Mouse (Mus musculus): ENCODE data around the gene Gm20683. TPM values are rescaled to one million over a fixed set of nuclear protein-coding genes. Genes with fewer than 3 reads are reported as not detected.
A peak's percentile ranks its signal among the peaks of the same experiment; 100 is the strongest.

Gm20683 gene
- polyA plus RNA-seq, 1 experiment from 2014 or later: 0.36 TPM

DNA sequence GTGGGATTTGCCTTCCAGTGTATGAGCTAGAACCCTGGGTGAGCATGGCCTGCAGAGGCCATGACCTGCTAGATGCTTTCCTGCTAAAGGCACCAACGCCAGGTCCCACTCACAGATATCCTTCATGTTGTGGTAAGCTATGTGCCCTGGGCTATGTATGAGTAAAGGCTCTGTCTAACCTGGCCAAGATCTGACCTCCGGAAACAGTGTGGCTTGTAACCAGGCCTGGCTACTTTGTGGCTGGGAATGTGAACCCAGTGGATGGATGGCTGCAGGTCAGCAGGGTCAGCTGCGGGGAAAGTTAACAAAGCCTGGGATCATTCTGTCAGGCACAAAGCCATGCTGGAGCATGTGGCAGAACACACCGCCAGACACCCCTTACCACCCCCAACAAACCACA lies 40.1 kb upstream of the Gm20683 start:
- no peaks in the 10 kb centered on the region for H3K27me3 ChIP-seq (ENCODE audit: control insufficient read depth, insufficient read depth, low read length)
- peaks cover 19% of the 10 kb centered on the region for H3K4me1 ChIP-seq (ENCODE audit: control insufficient read depth, insufficient read depth, low read length)
- H3K36me3 ChIP-seq (replicated peaks; ENCODE audit: control insufficient read depth, insufficient read depth, low read depth, low read length): no peaks in the 10 kb centered on the region; the same call in none of the 2 replicates
- H3K9me3 ChIP-seq (replicated peaks; ENCODE audit: control insufficient read depth, low read length): no peaks in the 10 kb centered on the region
- no peak for ATAC-seq (replicated peaks; ENCODE audit: insufficient number of reproducible peaks, low FRiP score, low TSS enrichment, low read depth)
- no peak overlapping the region for H3K4me2 ChIP-seq (ENCODE audit: low read depth, low read length)
- no peak overlapping the region; the same call in 1 of the 2 replicates for H3K27ac ChIP-seq (replicated peaks; ENCODE audit: low read depth, low read length)
- no peak for DNase-seq (ENCODE audit: low spot score)
- H3K4me3 ChIP-seq (ENCODE audit: low read depth, low read length): no peak overlapping the region
- 13% methylated on average over 4 of the region's 4 CpGs for WGBS
- no peak overlapping the region; the same call in 1 of the 2 replicates for H3K9ac ChIP-seq (replicated peaks; ENCODE audit: low read length)

DNA sequence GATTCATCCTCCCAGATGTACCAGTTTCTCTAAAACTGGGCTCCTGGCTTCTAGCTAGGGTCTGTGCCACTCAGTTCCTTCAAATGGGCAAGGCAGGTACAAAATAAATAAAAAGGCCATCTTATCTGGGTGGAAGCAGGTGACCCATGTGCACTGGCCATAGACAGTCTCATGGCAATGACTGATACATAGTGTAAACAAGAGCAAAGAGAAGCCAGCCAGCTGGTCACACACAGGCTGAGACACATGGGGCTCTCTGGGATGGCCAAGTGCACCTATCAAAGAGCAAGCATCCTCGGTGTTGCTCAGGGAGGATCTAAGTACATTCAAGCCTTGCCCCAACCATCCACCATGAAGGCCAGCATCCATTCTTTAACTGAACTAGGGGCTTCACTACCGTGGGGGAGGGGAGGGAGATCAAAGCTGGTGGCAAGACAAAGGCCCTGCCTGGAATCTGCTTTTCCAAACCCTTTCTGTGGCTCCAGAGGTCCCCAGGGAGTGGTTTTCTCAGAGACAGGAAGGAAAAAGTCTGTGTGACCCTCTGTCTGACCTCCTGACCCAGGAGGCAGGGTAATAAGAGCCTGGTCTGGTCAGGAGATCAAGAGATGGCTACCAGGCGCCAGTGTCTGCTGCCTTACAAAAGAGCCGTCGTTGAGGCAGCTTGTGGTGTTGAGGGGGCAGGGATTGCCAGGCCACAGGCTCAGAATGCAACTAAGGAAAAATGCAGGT lies 39.5 kb upstream of the Gm20683 start:
- no peak for ATAC-seq (replicated peaks; ENCODE audit: insufficient number of reproducible peaks, low FRiP score, low TSS enrichment, low read depth)
- Histone ChIP-seq H3K4me2 (ENCODE audit: low read depth, low read length) (no peak overlapping the region), H3K4me1 (ENCODE audit: control insufficient read depth, insufficient read depth, low read length) (peaks cover 19% of the 10 kb centered on the region), H3K27ac (replicated peaks; ENCODE audit: low read depth, low read length) (peak overlapping the region; percentile 56), H3K36me3 (replicated peaks; ENCODE audit: control insufficient read depth, insufficient read depth, low read depth, low read length) (no peaks in the 10 kb centered on the region; the same call in none of the 2 replicates), H3K9ac (replicated peaks; ENCODE audit: low read length) (0 out of 2 replicates have a peak overlapping the region, but pooled peaks have one; percentile 18), H3K9me3 (replicated peaks; ENCODE audit: control insufficient read depth, low read length) (no peaks in the 10 kb centered on the region), H3K4me3 (ENCODE audit: low read depth, low read length) (no peak overlapping the region), H3K27me3 (ENCODE audit: control insufficient read depth, insufficient read depth, low read length) (no peaks in the 10 kb centered on the region)
- DNase-seq (ENCODE audit: low spot score): peak; percentile 58
- WGBS: 3% methylated on average over 5 of the region's 5 CpGs

DNA sequence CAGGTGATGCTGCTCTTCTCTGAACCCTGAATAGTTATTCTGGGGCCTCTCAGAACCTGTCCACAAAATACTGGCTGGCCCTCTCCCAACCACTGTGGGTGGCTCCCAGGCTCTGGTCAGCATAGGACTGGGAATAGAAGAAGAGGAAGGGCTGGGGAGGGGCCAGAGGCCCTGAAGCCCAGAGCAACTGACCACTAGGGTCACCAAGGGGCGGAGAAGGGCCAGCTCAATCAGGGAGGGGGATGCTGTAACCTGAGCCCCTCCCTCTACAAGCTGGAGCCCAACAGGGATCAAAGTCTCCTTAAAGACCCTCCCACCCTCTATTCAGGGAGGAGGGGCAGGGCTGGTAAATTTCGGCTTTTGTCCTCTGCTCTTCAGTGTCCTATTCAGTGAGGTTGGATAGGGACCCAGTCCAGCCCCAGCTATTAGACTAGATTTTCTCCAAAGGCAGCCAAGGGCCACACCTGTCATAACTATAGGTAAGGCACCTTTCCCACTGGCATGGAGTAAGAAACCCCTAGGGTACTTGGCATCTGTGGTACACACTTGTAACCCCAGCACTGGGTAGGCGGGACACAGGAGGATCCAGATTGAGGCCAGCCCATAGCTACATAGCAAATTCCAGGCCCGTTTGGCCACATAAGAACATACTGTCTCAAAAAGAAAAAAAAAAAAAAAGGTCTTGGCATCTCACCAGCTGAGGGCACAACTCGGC lies 38.8 kb upstream of the Gm20683 start, which contains the start of gene Wfikkn1:
Gene Wfikkn1, minus strand, starts transcription at position 663 of the 715 bp plus-strand sequence.
- peaks cover 19% of the 10 kb centered on the region for H3K4me1 ChIP-seq (ENCODE audit: control insufficient read depth, insufficient read depth, low read length)
- no peaks in the 10 kb centered on the region for H3K27me3 ChIP-seq (ENCODE audit: control insufficient read depth, insufficient read depth, low read length)
- no peak for DNase-seq (ENCODE audit: low spot score)
- 14% methylated on average over 5 of the region's 5 CpGs for WGBS
- H3K4me3 ChIP-seq (ENCODE audit: low read depth, low read length): no peak within 1 kb of the TSS
- no peaks in the 10 kb centered on the region for H3K9me3 ChIP-seq (replicated peaks; ENCODE audit: control insufficient read depth, low read length)
- no peak within 1 kb of the TSS for H3K4me2 ChIP-seq (ENCODE audit: low read depth, low read length)
- ATAC-seq (replicated peaks; ENCODE audit: insufficient number of reproducible peaks, low FRiP score, low TSS enrichment, low read depth): no peak
- H3K9ac ChIP-seq (replicated peaks; ENCODE audit: low read length): peak within 1 kb of the TSS; percentile 18; the same call in 1 of the 2 replicates
- H3K36me3 ChIP-seq (replicated peaks; ENCODE audit: control insufficient read depth, insufficient read depth, low read depth, low read length): no peaks in the 10 kb centered on the region; the same call in none of the 2 replicates
- H3K27ac ChIP-seq (replicated peaks; ENCODE audit: low read depth, low read length): peak within 1 kb of the TSS; percentile 56

DNA sequence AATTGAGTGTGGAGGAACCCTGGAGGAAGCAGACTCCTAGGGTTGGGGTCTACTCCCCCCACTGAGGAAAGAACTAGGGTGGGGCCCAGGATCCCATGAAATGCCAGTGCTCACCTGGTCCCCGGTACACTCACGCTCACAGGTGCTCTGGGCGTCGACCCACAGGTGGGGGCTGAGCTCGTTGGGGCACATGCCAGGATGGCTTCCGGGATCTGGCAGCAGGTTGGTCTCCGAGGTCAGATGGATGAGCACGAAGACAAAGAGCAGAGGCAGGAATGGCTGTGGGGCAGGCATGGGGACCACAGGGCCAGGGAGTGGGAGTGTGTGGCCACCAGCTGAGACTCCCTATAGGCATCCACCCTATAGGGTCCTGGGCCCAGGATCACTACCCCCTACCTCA lies 38.2 kb upstream of the Gm20683 start:
- WGBS: 78% methylated on average over 8 of the region's 8 CpGs
- Histone ChIP-seq H3K4me2 (ENCODE audit: low read depth, low read length) (no peak overlapping the region), H3K27me3 (ENCODE audit: control insufficient read depth, insufficient read depth, low read length) (no peaks in the 10 kb centered on the region), H3K9me3 (replicated peaks; ENCODE audit: control insufficient read depth, low read length) (no peaks in the 10 kb centered on the region), H3K9ac (replicated peaks; ENCODE audit: low read length) (no peak overlapping the region), H3K4me1 (ENCODE audit: control insufficient read depth, insufficient read depth, low read length) (peaks cover 19% of the 10 kb centered on the region), H3K4me3 (ENCODE audit: low read depth, low read length) (no peak overlapping the region), H3K27ac (replicated peaks; ENCODE audit: low read depth, low read length) (no peak overlapping the region), H3K36me3 (replicated peaks; ENCODE audit: control insufficient read depth, insufficient read depth, low read depth, low read length) (no peaks in the 10 kb centered on the region; the same call in none of the 2 replicates)
- ATAC-seq (replicated peaks; ENCODE audit: insufficient number of reproducible peaks, low FRiP score, low TSS enrichment, low read depth) (no peak), DNase-seq (ENCODE audit: low spot score) (no peak)

DNA sequence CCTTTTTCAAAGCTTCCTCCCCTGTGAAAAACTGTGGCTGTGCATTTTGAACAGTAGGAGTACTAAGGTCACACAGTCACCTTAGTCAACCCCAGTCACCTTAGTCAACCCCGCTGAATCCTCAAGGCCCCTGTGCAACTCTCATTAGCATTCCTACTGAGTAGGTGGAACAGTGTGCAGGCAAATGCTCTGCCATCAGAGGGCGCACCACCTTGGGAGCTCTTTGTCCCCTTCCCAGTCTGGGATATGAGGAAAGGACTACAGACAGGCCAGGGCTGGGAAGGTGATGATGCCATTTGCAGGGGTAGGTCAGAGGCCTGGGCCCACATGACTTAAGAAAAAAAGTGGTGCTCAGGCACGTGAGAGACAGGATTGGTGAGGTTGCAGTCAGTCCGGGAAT lies 37.7 kb upstream of the Gm20683 start:
- H3K4me1 ChIP-seq (ENCODE audit: control insufficient read depth, insufficient read depth, low read length): peaks cover 19% of the 10 kb centered on the region
- no peak overlapping the region for H3K4me3 ChIP-seq (ENCODE audit: low read depth, low read length)
- H3K4me2 ChIP-seq (ENCODE audit: low read depth, low read length): no peak overlapping the region
- DNase-seq (ENCODE audit: low spot score): no peak
- H3K27ac ChIP-seq (replicated peaks; ENCODE audit: low read depth, low read length): no peak overlapping the region
- no peaks in the 10 kb centered on the region for H3K9me3 ChIP-seq (replicated peaks; ENCODE audit: control insufficient read depth, low read length)
- H3K36me3 ChIP-seq (replicated peaks; ENCODE audit: control insufficient read depth, insufficient read depth, low read depth, low read length): no peaks in the 10 kb centered on the region; the same call in none of the 2 replicates
- ATAC-seq (replicated peaks; ENCODE audit: insufficient number of reproducible peaks, low FRiP score, low TSS enrichment, low read depth): no peak
- no peak overlapping the region for H3K9ac ChIP-seq (replicated peaks; ENCODE audit: low read length)
- H3K27me3 ChIP-seq (ENCODE audit: control insufficient read depth, insufficient read depth, low read length): no peaks in the 10 kb centered on the region
- WGBS: 48% methylated on average over 4 of the region's 4 CpGs

GRCm38 (mm10) chr17:25878611-25879180 lies 37.1 kb upstream of the Gm20683 start:
- Histone ChIP-seq H3K27me3 (ENCODE audit: control insufficient read depth, insufficient read depth, low read length) (no peaks in the 10 kb centered on the region), H3K4me1 (ENCODE audit: control insufficient read depth, insufficient read depth, low read length) (peaks cover 19% of the 10 kb centered on the region), H3K4me2 (ENCODE audit: low read depth, low read length) (no peak overlapping the region), H3K4me3 (ENCODE audit: low read depth, low read length) (no peak overlapping the region), H3K27ac (replicated peaks; ENCODE audit: low read depth, low read length) (no peak overlapping the region), H3K9me3 (replicated peaks; ENCODE audit: control insufficient read depth, low read length) (no peaks in the 10 kb centered on the region), H3K36me3 (replicated peaks; ENCODE audit: control insufficient read depth, insufficient read depth, low read depth, low read length) (no peaks in the 10 kb centered on the region; the same call in none of the 2 replicates), H3K9ac (replicated peaks; ENCODE audit: low read length) (no peak overlapping the region)
- no peak for ATAC-seq (replicated peaks; ENCODE audit: insufficient number of reproducible peaks, low FRiP score, low TSS enrichment, low read depth)
- no peak for DNase-seq (ENCODE audit: low spot score)
- WGBS: 85% methylated on average over 19 of the region's 19 CpGs

DNA sequence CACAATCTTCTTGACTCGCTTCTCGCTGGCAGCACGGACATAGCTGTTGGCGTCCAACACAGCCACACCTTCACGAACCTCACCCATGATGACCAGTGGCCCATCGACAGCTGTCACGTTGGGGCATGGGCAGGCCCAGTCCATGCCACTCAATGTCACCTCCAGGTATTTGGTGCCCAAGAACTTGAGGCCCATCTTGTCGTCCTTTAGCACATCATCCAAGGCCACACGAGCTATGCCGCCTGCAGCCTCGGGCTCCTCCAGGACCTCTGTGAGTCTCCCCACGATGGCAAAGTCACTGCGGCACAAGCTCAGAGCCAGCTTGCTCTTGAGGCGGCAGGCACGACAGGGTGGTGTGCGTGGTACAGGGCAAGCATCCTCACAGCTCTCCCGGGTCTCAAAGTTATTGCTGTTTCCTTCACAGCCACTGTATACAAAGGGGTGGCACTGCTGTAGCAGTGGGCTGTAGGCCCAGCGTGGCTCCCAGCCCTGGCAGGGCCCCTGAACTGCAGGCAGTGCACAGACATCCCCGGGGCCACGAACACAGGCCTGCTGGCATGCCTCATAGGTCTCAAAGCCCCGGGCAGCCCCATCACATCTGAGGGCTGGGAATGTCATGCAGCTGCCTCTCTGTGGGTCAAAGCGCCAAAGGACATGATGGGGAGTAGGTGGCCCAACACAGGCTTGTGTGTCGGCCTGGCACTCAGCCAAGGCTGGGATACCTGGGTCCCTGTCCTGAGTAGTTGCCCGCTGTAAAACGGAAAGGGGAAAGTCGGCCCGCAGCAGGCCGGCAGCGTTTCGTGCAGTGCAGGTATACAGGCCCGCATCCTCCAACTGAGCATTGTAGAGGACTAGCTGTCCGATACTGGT lies 36.4 kb upstream of the Gm20683 start:
- 92% methylated on average over 32 of the region's 32 CpGs for WGBS
- Histone ChIP-seq H3K9ac (replicated peaks; ENCODE audit: low read length) (no peak overlapping the region), H3K36me3 (replicated peaks; ENCODE audit: control insufficient read depth, insufficient read depth, low read depth, low read length) (no peaks in the 10 kb centered on the region; the same call in none of the 2 replicates), H3K9me3 (replicated peaks; ENCODE audit: control insufficient read depth, low read length) (no peaks in the 10 kb centered on the region), H3K4me2 (ENCODE audit: low read depth, low read length) (no peak overlapping the region), H3K27me3 (ENCODE audit: control insufficient read depth, insufficient read depth, low read length) (no peaks in the 10 kb centered on the region), H3K4me1 (ENCODE audit: control insufficient read depth, insufficient read depth, low read length) (peaks cover 19% of the 10 kb centered on the region), H3K27ac (replicated peaks; ENCODE audit: low read depth, low read length) (no peak overlapping the region), H3K4me3 (ENCODE audit: low read depth, low read length) (no peak overlapping the region)
- ATAC-seq (replicated peaks; ENCODE audit: insufficient number of reproducible peaks, low FRiP score, low TSS enrichment, low read depth) (no peak), DNase-seq (ENCODE audit: low spot score) (no peak)

All from embryonic facial prominence, embryonic 11.5 days (tissue).